Comparison of ENCODE assay signal across 7 mouse cellular contexts in genomic region chr2:4298325-4299215, GRCm38 (mm10).
DNase-seq lines count a peak whose midpoint lies in the region; TF ChIP-seq lines count a peak whose summit lies in the region.

No protein-coding gene starts in this region.

- peaks cover 78% of the 10 kb centered on the region for H3K4me1 ChIP-seq in limb, embryonic 10.5 days

- 3% methylated on average over 19 of the region's 19 CpGs for WGBS in limb, embryonic 10.5 days

- peak overlapping the region; percentile 95 for H3K27ac ChIP-seq in limb, embryonic 10.5 days

- H3K36me3 ChIP-seq in C2C12 (ENCODE audit: control insufficient read depth, insufficient read depth), result no peaks in the 10 kb centered on the region
- H3K36me3 ChIP-seq in limb, embryonic 10.5 days, result 0 out of 2 replicates have a peak, but pooled peaks cover 2% of the 10 kb centered on the region

- peaks cover 34% of the 10 kb centered on the region for H3K79me2 ChIP-seq in C2C12 (ENCODE audit: control insufficient read depth, insufficient read depth)

- no peak overlapping the region for H3K4me3 ChIP-seq in C2C12 (ENCODE audit: insufficient read depth, poor library complexity, severe bottlenecking)
- H3K4me3 ChIP-seq in limb, embryonic 10.5 days, result peak overlapping the region; percentile 61

- H3K79me3 ChIP-seq in C2C12 (ENCODE audit: low read depth), result peaks cover 20% of the 10 kb centered on the region

- H3K27me3 ChIP-seq in C2C12 (ENCODE audit: control insufficient read depth, insufficient read depth, insufficient read length), result no peaks in the 10 kb centered on the region
- H3K27me3 ChIP-seq in limb, embryonic 10.5 days (ENCODE audit: low read depth, poor library complexity, severe bottlenecking), result no peaks in the 10 kb centered on the region

- H3K9me3 ChIP-seq in limb, embryonic 10.5 days (replicated peaks), result no peaks in the 10 kb centered on the region

- no peak for TF ChIP-seq CTCF in C2C12 (IDR thresholded peaks at IDR 0.05; ENCODE audit: control insufficient read depth, insufficient read depth, insufficient read length)

- H3ac ChIP-seq in C2C12 (ENCODE audit: control insufficient read depth, insufficient read length, low read depth), result no peak overlapping the region

- peak; percentile 10 for DNase-seq in R1 (ENCODE audit: low read depth, low spot score)
- DNase-seq in gastrocnemius, postnatal 25 days, result peak; percentile 17
- DNase-seq in limb, embryonic 10.5 days (ENCODE audit: low spot score), result peak; percentile 95
- peak; percentile 8 for DNase-seq in ovary, postnatal 36 days (ENCODE audit: low spot score)
- no peak for DNase-seq in adrenal gland, adult 2 months
- DNase-seq in adrenal gland, postnatal 4 days (ENCODE audit: low spot score in 2 of 2), result no peak

TF ChIP-seq in C2C12, 6 proteins besides CTCF, POLR2A, EP300 and RAD21:
- TF ChIP-seq FOSL1 (IDR thresholded peaks at IDR 0.05; ENCODE audit: insufficient read depth, low read length, poor library complexity, severe bottlenecking) (no peak), USF1 (IDR thresholded peaks at IDR 0.05; ENCODE audit: low read depth) (peak; percentile 70), CEBPB (IDR thresholded peaks at IDR 0.05; ENCODE audit: low read depth) (no peak), MAX (IDR thresholded peaks at IDR 0.05) (peak; percentile 91), MYOD1 (IDR thresholded peaks at IDR 0.05; ENCODE audit: control insufficient read depth, insufficient read length, low read depth) (no peak), MYOG (IDR thresholded peaks at IDR 0.05; ENCODE audit: control insufficient read depth, extremely low read depth, insufficient read length) (no peak)

Comparison
In these comparisons a context has a peak if more than half of its experiments do, and no peak if none do; other contexts are left out.
1. DNase-seq: peak in R1 (single experiment), gastrocnemius, postnatal 25 days (single experiment), limb, embryonic 10.5 days (single experiment) and ovary, postnatal 36 days (single experiment); none in adrenal gland, adult 2 months (single experiment) and adrenal gland, postnatal 4 days (0 of 2).